ENCODE assay signal across 10 mouse cellular contexts in the genomic region with DNA sequence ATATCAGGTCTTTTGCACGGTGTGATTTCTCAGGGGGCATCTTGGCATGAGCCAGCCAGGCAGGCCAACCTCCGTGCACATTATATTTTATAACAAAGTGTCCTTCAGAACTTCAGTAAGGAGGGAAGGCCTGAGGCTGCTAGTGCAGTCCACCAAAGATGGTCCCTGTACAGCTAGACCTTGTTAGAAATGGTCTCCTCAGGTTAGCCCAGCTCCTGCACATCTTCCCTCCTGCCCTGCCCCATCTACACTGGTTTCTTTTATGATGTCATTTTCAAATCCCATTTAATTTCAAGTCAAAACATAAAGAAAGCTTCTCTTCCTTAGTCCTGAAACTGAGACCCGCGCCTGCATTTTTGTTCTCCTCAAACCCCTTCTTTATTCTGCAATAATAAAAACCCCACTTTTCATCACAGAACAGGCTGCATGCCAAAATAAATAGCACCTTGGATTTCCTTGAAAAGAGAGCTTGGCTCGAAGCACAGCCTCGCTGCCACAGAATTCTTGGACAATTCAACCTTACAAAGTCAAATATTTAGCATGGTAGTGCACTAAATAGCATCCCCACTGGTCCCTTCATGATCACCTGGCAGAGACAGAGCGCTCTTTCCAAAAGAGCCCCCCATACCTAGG. TPM values are rescaled to one million over a fixed set of nuclear protein-coding genes. Genes with fewer than 3 reads are reported as not detected.
A peak's percentile ranks its signal among the peaks of the same experiment; 100 is the strongest.
DNase-seq lines count a peak whose midpoint lies in the region; ATAC-seq and TF ChIP-seq lines count a peak whose summit lies in the region.
"Had no signal": no experiment of that assay in that cellular context is flagged by ENCODE, and none has a peak within 500 bp of the region (broad histone marks: within the 10 kb centered on the region; RNA-seq: fewer than 3 reads in every experiment).

No protein-coding gene starts in this region.

- H3K9ac ChIP-seq in neural tube, embryonic 11.5 days (ENCODE audit: low read length) = peak overlapping the region; percentile 27; the same call in 1 of the 2 replicates
- H3K9ac ChIP-seq in hindbrain, embryonic 11.5 days (ENCODE audit: low read depth, low read length) = no peak overlapping the region
- H3K9ac ChIP-seq in liver, embryonic 15.5 days = no peak overlapping the region

- WGBS in neural tube, embryonic 11.5 days = 77% methylated on average over 7 of the region's 7 CpGs
- 77% methylated on average over 7 of the region's 7 CpGs for WGBS in hindbrain, embryonic 11.5 days
- WGBS in liver, embryonic 15.5 days (ENCODE audit: insufficient replicate concordance) = 51% methylated on average over 7 of the region's 7 CpGs

- DNase-seq in neural tube, embryonic 11.5 days (ENCODE audit: low spot score) = no peak
- DNase-seq in neural tube, embryonic 10.5 days (ENCODE audit: extremely low spot score, low spot score) = no peak
- no peak for DNase-seq in hindbrain, embryonic 11.5 days (ENCODE audit: low spot score)
- no peak for DNase-seq in left cerebral cortex, adult 2 months (ENCODE audit: extremely low spot score in 1 of 2, low spot score in 2 of 2)
- DNase-seq in left cerebral cortex, postnatal 36 days (ENCODE audit: low spot score in 2 of 2) = no peak
- no peak for DNase-seq in adrenal gland, adult (ENCODE audit: inconsistent age in 2 of 2, low spot score in 1 of 2)
- DNase-seq: cerebellum, adult 9-11 months; gastrocnemius, postnatal 25 days had no signal

- no peaks in the 10 kb centered on the region for H3K9me3 ChIP-seq in neural tube, embryonic 11.5 days (ENCODE audit: control insufficient read depth, low read length)
- H3K9me3 ChIP-seq in hindbrain, embryonic 11.5 days (ENCODE audit: control insufficient read depth, low read length) = no peaks in the 10 kb centered on the region
- no peaks in the 10 kb centered on the region for H3K9me3 ChIP-seq in liver, embryonic 15.5 days (replicated peaks)

- TF ChIP-seq CTCF in left cerebral cortex, adult 2 months (IDR thresholded peaks at IDR 0.05) = no peak

- no peak overlapping the region for H3K4me3 ChIP-seq in neural tube, embryonic 11.5 days (ENCODE audit: low read depth, low read length)
- H3K4me3 ChIP-seq in hindbrain, embryonic 11.5 days (ENCODE audit: low read depth, low read length) = no peak overlapping the region
- H3K4me3 ChIP-seq in liver, embryonic 15.5 days (replicated peaks) = no peak overlapping the region
- H3K4me3 ChIP-seq in left cerebral cortex, adult 2 months = no peak overlapping the region; the same call in 1 of the 2 replicates

- intact Hi-C loops in left cerebral cortex, adult 2 months (cut with DNase I) = no loop called here
- intact Hi-C loops in left cerebral cortex, postnatal 36 days (cut with DNase I) = no loop called here

- H3K4me1 ChIP-seq in neural tube, embryonic 11.5 days (ENCODE audit: control insufficient read depth, insufficient read depth, low read length) = peaks cover 4% of the 10 kb centered on the region; the same call in 1 of the 2 replicates
- no peaks in the 10 kb centered on the region for H3K4me1 ChIP-seq in hindbrain, embryonic 11.5 days (replicated peaks; ENCODE audit: control insufficient read depth, insufficient read depth, low read length)
- H3K4me1 ChIP-seq in liver, embryonic 15.5 days (replicated peaks) = peaks cover 3% of the 10 kb centered on the region; the same call in 1 of the 2 replicates

- ATAC-seq in neural tube, embryonic 11.5 days (ENCODE audit: insufficient read depth, low FRiP score, low TSS enrichment) = 0 out of 2 replicates have a peak, but pooled peaks have one; percentile 16
- no peak; the same call in 1 of the 2 replicates for ATAC-seq in hindbrain, embryonic 11.5 days (ENCODE audit: low FRiP score)
- ATAC-seq in liver, embryonic 15.5 days (ENCODE audit: insufficient read depth) = no peak

- H3K27me3 ChIP-seq in neural tube, embryonic 11.5 days (ENCODE audit: control insufficient read depth, insufficient read depth, low read length) = no peaks in the 10 kb centered on the region
- no peaks in the 10 kb centered on the region for H3K27me3 ChIP-seq in hindbrain, embryonic 11.5 days (ENCODE audit: control insufficient read depth, insufficient read depth, low read length)
- no peaks in the 10 kb centered on the region for H3K27me3 ChIP-seq in liver, embryonic 15.5 days

- no peaks in the 10 kb centered on the region for H3K36me3 ChIP-seq in neural tube, embryonic 11.5 days (ENCODE audit: control insufficient read depth, insufficient read depth, low read length)
- no peaks in the 10 kb centered on the region for H3K36me3 ChIP-seq in hindbrain, embryonic 11.5 days (ENCODE audit: control insufficient read depth, insufficient read depth, low read length)
- no peaks in the 10 kb centered on the region for H3K36me3 ChIP-seq in liver, embryonic 15.5 days (replicated peaks)

- peak overlapping the region; percentile 25 for H3K4me2 ChIP-seq in neural tube, embryonic 11.5 days (ENCODE audit: low read depth)
- peak overlapping the region; percentile 41 for H3K4me2 ChIP-seq in hindbrain, embryonic 11.5 days (replicated peaks; ENCODE audit: low read depth, low read length)
- H3K4me2 ChIP-seq in liver, embryonic 15.5 days = 0 out of 2 replicates have a peak overlapping the region, but pooled peaks have one; percentile 10

- no peak overlapping the region for H3K27ac ChIP-seq in neural tube, embryonic 11.5 days (ENCODE audit: low read depth, low read length)
- no peak overlapping the region for H3K27ac ChIP-seq in hindbrain, embryonic 11.5 days (ENCODE audit: low read depth, low read length)
- no peak overlapping the region for H3K27ac ChIP-seq in liver, embryonic 15.5 days (replicated peaks)
- no peak overlapping the region for H3K27ac ChIP-seq in left cerebral cortex, adult 2 months

RNA-seq across cellular contexts. Expression of a gene that starts 28.1 kb away (rescaled TPM):
- polyA plus RNA-seq in neural tube, embryonic 11.5 days (2014; fragmentation: Nextera tagmentation; extraction: Ambion mirVana) = 0.98 and 0.99 TPM in 2 replicates
- 1.4 and 1.7 TPM in 2 replicates for polyA plus RNA-seq in hindbrain, embryonic 11.5 days (2014; fragmentation: Nextera tagmentation; extraction: Ambion mirVana)
- polyA plus RNA-seq in liver, embryonic 15.5 days (2015; fragmentation: Nextera tagmentation; extraction: Ambion mirVana) = 0.03 and 0.08 TPM in 2 replicates
- 1 to 10 TPM; 2.5 to 3.0 TPM for total RNA-seq in left cerebral cortex, adult 2 months (2021)
- total RNA-seq in left cerebral cortex, postnatal 36 days (2021) = 1 to 10 TPM; 2.3 to 2.8 TPM

RNA-seq across cellular contexts. Expression of a gene that starts 34.4 kb away (rescaled TPM):
- not detected in 2 replicates for polyA plus RNA-seq in neural tube, embryonic 11.5 days (2014; fragmentation: Nextera tagmentation; extraction: Ambion mirVana)
- not detected in 2 replicates for polyA plus RNA-seq in hindbrain, embryonic 11.5 days (2014; fragmentation: Nextera tagmentation; extraction: Ambion mirVana)
- polyA plus RNA-seq in liver, embryonic 15.5 days (2015; fragmentation: Nextera tagmentation; extraction: Ambion mirVana) = not detected in 2 replicates
- not detected for total RNA-seq in left cerebral cortex, adult 2 months (2021)
- not detected for total RNA-seq in left cerebral cortex, postnatal 36 days (2021)
- total RNA-seq: gastrocnemius, postnatal 25 days; left cerebral cortex, postnatal 14 days had no signal
